Mouse (Mus musculus) MEL (cell line): ENCODE results near the gene Tcf7l2. TPM values are rescaled to one million over a fixed set of nuclear protein-coding genes. Genes with fewer than 3 reads are reported as not detected.

Experiments used
- DNase-seq: peaks from one replicate; pipeline ENCODE4 v3.0.0; 2011; ENCODE audit warnings: low read depth, low spot score
- H3K27ac ChIP-seq: 2 replicates; pipeline ENCODE4 v1.5.1; 2012; ENCODE audit warnings: low read depth, mild to moderate bottlenecking, control low read depth, low read length, moderate library complexity; ENCODE audit not compliant: control insufficient read depth
- H3K27me3 ChIP-seq, 2 experiments: fragments of 150-350 bp in 1 of 2; sonication (generic) in 1 of 2; 2 replicates each; pipeline ENCODE4 v1.6.1; 2012; ENCODE audit warnings: low read length in 2 of 2, mild to moderate bottlenecking in 2 of 2, improper control_type of control experiment in 1 of 2, moderate library complexity in 1 of 2; ENCODE audit not compliant: insufficient read depth in 2 of 2, control insufficient read depth in 1 of 2
- H3K36me3 ChIP-seq, 2 experiments: 2 replicates each; pipeline ENCODE4 v1.6.1; 2012 to 2014; ENCODE audit warnings: low read length in 2 of 2, improper control_type of control experiment in 1 of 2, inconsistent platforms in 1 of 2, mild to moderate bottlenecking in 1 of 2; ENCODE audit not compliant: insufficient read depth in 2 of 2, control insufficient read depth in 1 of 2
- H3K4me1 ChIP-seq, 2 experiments: fragments of 150-350 bp in 1 of 2; sonication (generic) in 1 of 2; 2 replicates each; pipeline ENCODE4 v1.6.1; 2012; ENCODE audit warnings: low read length in 2 of 2, improper control_type of control experiment in 1 of 2, mild to moderate bottlenecking in 1 of 2; ENCODE audit not compliant: insufficient read depth in 2 of 2, control insufficient read depth in 1 of 2
- H3K4me3 ChIP-seq, 2 experiments: fragments of 150-350 bp in 1 of 2; sonication (generic) in 1 of 2; 2 replicates each; pipeline ENCODE4 v1.5.1; 2012; ENCODE audit warnings: low read depth in 2 of 2, low read length in 2 of 2, mild to moderate bottlenecking in 2 of 2, moderate library complexity in 2 of 2, control low read depth in 1 of 2, improper control_type of control experiment in 1 of 2; ENCODE audit not compliant: control insufficient read depth in 1 of 2, insufficient read depth in 1 of 2
- H3K79me2 ChIP-seq: 2 replicates; pipeline ENCODE4 v1.6.1; 2012; ENCODE audit warnings: mild to moderate bottlenecking, low read length, moderate library complexity; ENCODE audit not compliant: control insufficient read depth, poor library complexity, insufficient read depth
- H3K9ac ChIP-seq: 2 replicates; pipeline ENCODE4 v1.6.1; 2012; ENCODE audit warnings: low read depth, mild to moderate bottlenecking, control low read depth, low read length, moderate library complexity; ENCODE audit not compliant: control insufficient read depth, poor library complexity, severe bottlenecking
- H3K9me3 ChIP-seq: fragments of 150-350 bp; sonication (generic); replicated peaks from 2 replicates; pipeline ENCODE4 v1.6.1; 2012; ENCODE audit warnings: mild to moderate bottlenecking, low read length, improper control_type of control experiment, moderate library complexity; ENCODE audit not compliant: insufficient read depth
- CHD1 ChIP-seq: IDR thresholded peaks from 2 replicates; pipeline ENCODE4 v1.6.1; 2012; ENCODE audit warnings: low read depth, mild to moderate bottlenecking, inconsistent platforms, low read length, improper control_type of control experiment
- CHD2 ChIP-seq: IDR thresholded peaks from 2 replicates; pipeline ENCODE4 v1.6.1; 2011; ENCODE audit warnings: low read length, improper control_type of control experiment
- E2F4 ChIP-seq: IDR thresholded peaks from 2 replicates; pipeline ENCODE4 v1.6.1; 2011; ENCODE audit warnings: low read depth, low read length, improper control_type of control experiment, borderline replicate concordance
- ETS1 ChIP-seq: IDR thresholded peaks from 2 replicates; pipeline ENCODE4 v1.6.1; 2012; ENCODE audit warnings: low read depth, mild to moderate bottlenecking, inconsistent platforms, low read length, improper control_type of control experiment, moderate library complexity
- GABPA ChIP-seq: IDR thresholded peaks from 2 replicates; pipeline ENCODE4 v1.6.1; 2012; ENCODE audit warnings: low read depth, mild to moderate bottlenecking, inconsistent platforms, low read length, improper control_type of control experiment, moderate library complexity
- JUND ChIP-seq: IDR thresholded peaks from 2 replicates; pipeline ENCODE4 v1.6.1; 2011; ENCODE audit warnings: low read depth, mild to moderate bottlenecking, improper control_type of control experiment, low read length
- KAT2A ChIP-seq: conservative IDR thresholded peaks from 2 replicates; pipeline ENCODE4 v1.6.1; 2012; ENCODE audit warnings: low read depth, low read length, improper control_type of control experiment, inconsistent platforms
- MAX ChIP-seq: IDR thresholded peaks from 2 replicates; pipeline ENCODE4 v1.6.1; 2011; ENCODE audit warnings: low read length, improper control_type of control experiment
- MAZ ChIP-seq: IDR thresholded peaks from 2 replicates; pipeline ENCODE4 v1.6.1; 2012; ENCODE audit warnings: low read depth, mild to moderate bottlenecking, inconsistent platforms, low read length, improper control_type of control experiment
- MXI1 ChIP-seq: IDR thresholded peaks from 2 replicates; pipeline ENCODE4 v1.6.1; 2011; ENCODE audit warnings: mild to moderate bottlenecking, low read depth, low read length, improper control_type of control experiment
- MYB ChIP-seq: IDR thresholded peaks from 2 replicates; pipeline ENCODE4 v1.6.1; 2011; ENCODE audit warnings: mild to moderate bottlenecking, low read depth, low read length, improper control_type of control experiment
- MYC ChIP-seq: IDR thresholded peaks from 2 replicates; pipeline ENCODE4 v1.6.1; 2011; ENCODE audit warnings: low read depth, mild to moderate bottlenecking, low read length, improper control_type of control experiment, moderate library complexity
- POLR2AphosphoS2 ChIP-seq: IDR thresholded peaks from 2 replicates; pipeline ENCODE4 v1.6.1; 2011; ENCODE audit warnings: low read length, improper control_type of control experiment
- POLR2AphosphoS5 ChIP-seq: IDR thresholded peaks from 2 replicates; pipeline ENCODE4 v1.6.1; 2012; ENCODE audit warnings: low read depth, borderline replicate concordance, mild to moderate bottlenecking, inconsistent platforms, low read length, moderate library complexity, mixed read lengths
- RAD21 ChIP-seq: IDR thresholded peaks from 2 replicates; pipeline ENCODE4 v1.6.1; 2011; ENCODE audit warnings: mild to moderate bottlenecking, low read depth, low read length, improper control_type of control experiment
- SMC3 ChIP-seq: IDR thresholded peaks from 2 replicates; pipeline ENCODE4 v1.6.1; 2011; ENCODE audit warnings: low read depth, low read length, improper control_type of control experiment
- TCF12 ChIP-seq: IDR thresholded peaks from 2 replicates; pipeline ENCODE4 v1.6.1; 2014; ENCODE audit warnings: low read depth, mild to moderate bottlenecking, inconsistent platforms, low read length, improper control_type of control experiment, moderate library complexity
- UBTF ChIP-seq: IDR thresholded peaks from 2 replicates; pipeline ENCODE4 v1.6.1; 2012; ENCODE audit warnings: low read depth, mild to moderate bottlenecking, inconsistent platforms, low read length, improper control_type of control experiment, moderate library complexity, borderline replicate concordance; ENCODE audit not compliant: insufficient read depth
- ZC3H11A ChIP-seq: IDR thresholded peaks from 2 replicates; pipeline ENCODE4 v1.6.1; 2012; ENCODE audit warnings: low read depth, mild to moderate bottlenecking, inconsistent platforms, low read length, improper control_type of control experiment
- ZKSCAN1 ChIP-seq: IDR thresholded peaks from 2 replicates; pipeline ENCODE4 v1.6.1; 2012; ENCODE audit warnings: low read depth, mild to moderate bottlenecking, inconsistent platforms, low read length, improper control_type of control experiment, moderate library complexity
- ZNF384 ChIP-seq: IDR thresholded peaks from 2 replicates; pipeline ENCODE4 v1.6.1; 2012; ENCODE audit warnings: low read depth, mild to moderate bottlenecking, inconsistent platforms, low read length, improper control_type of control experiment
- polyA plus RNA-seq, 2 experiments: library from polyadenylated mRNA; stranded (reverse) in 1 of 2; unstranded in 1 of 2; fragments of >175 nt in 1 of 2; fragments of >200 nt in 1 of 2; gene quantifications; 2 replicates each; pipeline versions ENCODE4 v1.2.1 to v1.2.4; 2012; ENCODE audit warnings: low replicate concordance in 2 of 2, low read depth in 1 of 2; ENCODE audit not compliant: insufficient read length in 2 of 2, insufficient read depth in 1 of 2, missing spikeins in 1 of 2
- total RNA-seq: library from RNA; depleted of rRNA; stranded (reverse); fragments of 300-350 nt; gene quantifications from 2 replicates; pipeline ENCODE4 v1.2.3, GENCODE M21; 2012

Tcf7l2 gene
- total and polyA plus RNA-seq, 3 experiments = 0.65 to 12.8 TPM; not detected in 1

DNA sequence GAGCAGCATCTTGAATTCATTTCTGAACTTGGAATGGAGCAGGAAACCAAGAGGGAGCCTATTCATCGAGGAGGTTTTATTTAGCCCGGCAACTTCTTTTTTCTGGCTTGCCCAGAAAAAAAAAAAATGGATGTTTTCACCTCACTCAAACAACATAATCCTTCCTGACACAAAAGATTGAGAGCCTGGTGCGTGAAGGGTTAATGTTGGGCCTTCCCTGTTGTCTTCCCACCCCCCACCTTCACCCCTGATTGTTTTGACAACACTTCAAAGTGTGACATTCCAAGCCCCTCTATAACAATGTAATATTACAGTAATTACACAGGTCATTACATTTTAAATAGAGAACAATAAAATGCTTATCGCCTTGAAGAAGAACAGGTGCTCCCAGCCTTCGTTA, 4.6 kb downstream of the Tcf7l2 start:
- TF ChIP-seq GABPA (no peak), JUND (no peak), MYC (no peak), ZNF384 (no peak), E2F4 (no peak), KAT2A (no peak), TCF12 (no peak), MYB (no peak), ZC3H11A (no peak), MAZ (no peak), CHD2 (no peak), ZKSCAN1 (no peak), POLR2AphosphoS5 (no peak), CHD1 (no peak), POLR2AphosphoS2 (no peak), SMC3 (no peak), RAD21 (no peak), UBTF (no peak)
- H3K27me3 ChIP-seq = peaks cover 12 to 13% of the 10 kb centered on the region in 2 experiments

DNA sequence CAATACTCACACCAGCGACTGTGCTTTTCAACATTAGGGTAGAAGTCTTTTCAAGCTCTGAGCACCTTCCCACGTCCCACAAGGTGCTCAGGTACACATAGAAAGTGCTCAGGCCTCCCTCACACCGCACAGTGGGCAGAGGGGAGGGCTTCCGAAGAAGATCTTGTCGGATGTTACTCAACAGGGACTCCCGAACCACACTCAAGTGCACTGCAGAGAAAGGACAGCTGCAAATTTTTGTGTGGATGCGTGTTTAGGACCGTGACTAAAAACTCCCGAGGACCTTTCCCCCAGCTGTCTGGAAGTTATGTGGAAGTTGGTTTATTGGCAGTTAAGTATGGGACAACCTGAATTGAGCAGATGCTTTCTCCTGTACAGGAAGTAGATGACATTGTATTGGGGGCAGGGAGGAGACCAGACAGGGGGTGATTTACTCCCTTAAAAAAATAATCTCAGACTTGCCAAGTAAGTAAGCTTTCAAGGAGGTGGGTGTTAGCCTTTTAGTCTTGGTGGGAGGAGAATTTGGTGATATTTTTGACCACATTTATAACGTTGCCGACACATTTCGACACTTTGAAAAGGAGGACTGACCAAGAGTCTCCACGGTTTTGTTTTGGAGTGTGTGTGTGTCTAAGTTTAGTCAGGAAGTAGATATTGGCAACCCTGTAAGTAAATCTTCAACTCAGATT, 5.8 kb downstream of the Tcf7l2 start:
- DNase-seq = no peak
- H3K27me3 ChIP-seq = peaks cover 12 to 14% of the 10 kb centered on the region in 2 experiments
- H3K36me3 ChIP-seq = no peaks in the 10 kb centered on the region
- H3K9ac ChIP-seq = no peak overlapping the region
- H3K4me1 ChIP-seq = no peaks in the 10 kb centered on the region
- H3K79me2 ChIP-seq = no peaks in the 10 kb centered on the region
- no peak overlapping the region for H3K4me3 ChIP-seq
- no peak overlapping the region for H3K27ac ChIP-seq
- TF ChIP-seq ETS1 (no peak), POLR2AphosphoS2 (no peak), MAX (no peak), MXI1 (no peak)
- H3K9me3 ChIP-seq = no peaks in the 10 kb centered on the region

More for the DNA sequence above, 4.6 kb downstream of the Tcf7l2 start:
- H3K27ac ChIP-seq = no peak overlapping the region
- no peaks in the 10 kb centered on the region for H3K9me3 ChIP-seq
- no peaks in the 10 kb centered on the region for H3K36me3 ChIP-seq
- no peak overlapping the region for H3K4me3 ChIP-seq
- no peak for DNase-seq
- H3K9ac ChIP-seq = no peak overlapping the region
- no peaks in the 10 kb centered on the region for H3K79me2 ChIP-seq
- no peaks in the 10 kb centered on the region for H3K4me1 ChIP-seq
